Mouse (Mus musculus) thymus, postnatal 0 days (tissue): ENCODE measurements at regions not wholly inside any gene's neighbourhood (a gene's known extent, or its start where the extent isn't known, plus 50 kb on each side); places are given as distances from the start of the nearest gene placed in this dataset.
A peak's percentile ranks its signal among the peaks of the same experiment; 100 is the strongest.

Experiments
- DNase-seq: peaks from one replicate; pipeline ENCODE4 v3.0.0-alpha.2; 2015; ENCODE audit warnings: low spot score

- peak; percentile 89 for DNase-seq
These were observed 168.1 kb upstream of the Olig3 start for GRCm38 (mm10) chr10:19188082-19188742.

- DNase-seq, result no peak
These were observed 168.6 kb upstream of the Olig3 start for GRCm38 (mm10) chr10:19187716-19188081.

GRCm38 (mm10) chr10:19187084-19187615 is 169.2 kb upstream of the Olig3 start:
- DNase-seq, result peak; percentile 41

- DNase-seq, result peak; percentile 91
These were observed 170.3 kb upstream of the Olig3 start for GRCm38 (mm10) chr10:19185790-19186581.

GRCm38 (mm10) chr10:19184886-19185285 is 169.4 kb upstream of the Tnfaip3 start:
- DNase-seq, result peak; percentile 84

- no peak for DNase-seq
These were observed 162.4 kb upstream of the Tnfaip3 start for GRCm38 (mm10) chr10:19177895-19178294.

- no peak for DNase-seq
These were observed 162.0 kb upstream of the Tnfaip3 start for GRCm38 (mm10) chr10:19177414-19177813.

GRCm38 (mm10) chr10:19176249-19176648 is 160.8 kb upstream of the Tnfaip3 start:
- peak; percentile 86 for DNase-seq

GRCm38 (mm10) chr10:19171834-19172233 is 156.4 kb upstream of the Tnfaip3 start:
- DNase-seq, result peak; percentile 61

GRCm38 (mm10) chr10:19170596-19170995 is 155.1 kb upstream of the Tnfaip3 start:
- DNase-seq, result peak; percentile 36

GRCm38 (mm10) chr10:19169272-19169671 is 153.8 kb upstream of the Tnfaip3 start:
- DNase-seq, result no peak

- no peak for DNase-seq
These were observed 152.9 kb upstream of the Tnfaip3 start for GRCm38 (mm10) chr10:19168362-19168761.

GRCm38 (mm10) chr10:19167641-19168271 is 152.3 kb upstream of the Tnfaip3 start:
- peak; percentile 77 for DNase-seq

GRCm38 (mm10) chr10:19167101-19167500 is 151.6 kb upstream of the Tnfaip3 start:
- DNase-seq, result peak; percentile 28

GRCm38 (mm10) chr10:19162104-19162503 is 146.6 kb upstream of the Tnfaip3 start:
- no peak for DNase-seq

GRCm38 (mm10) chr10:19161149-19161548 is 145.7 kb upstream of the Tnfaip3 start:
- DNase-seq, result no peak

GRCm38 (mm10) chr10:19154041-19154440 is 138.6 kb upstream of the Tnfaip3 start:
- DNase-seq, result no peak

- no peak for DNase-seq
These were observed 137.3 kb upstream of the Tnfaip3 start for GRCm38 (mm10) chr10:19152773-19153172.

GRCm38 (mm10) chr10:19150766-19151165 is 135.3 kb upstream of the Tnfaip3 start:
- DNase-seq, result no peak

- no peak for DNase-seq
These were observed 134.5 kb upstream of the Tnfaip3 start for GRCm38 (mm10) chr10:19150005-19150404.

GRCm38 (mm10) chr10:19149196-19149869 is 133.9 kb upstream of the Tnfaip3 start:
- no peak for DNase-seq
